Mouse (Mus musculus) limb, embryonic 14.5 days (tissue): ENCODE measurements at regions not wholly inside any gene's neighbourhood (a gene's known extent, or its start where the extent isn't known, plus 50 kb on each side); places are given as distances from the start of the nearest gene placed in this dataset.

ENCODE experiments used
- ATAC-seq: fragments of 200-750 bp; cut with Nextera tagmentation; 2 replicates; pipeline ENCODE4 v1.8.0; 2017; ENCODE audit warnings: low read depth, moderate number of reproducible peaks, moderate TSS enrichment; ENCODE audit not compliant: low FRiP score
- DNase-seq: peaks from one replicate; pipeline ENCODE4 v3.0.0-alpha.2; 2015; ENCODE audit warnings: low spot score
- H3K27ac ChIP-seq: fragments of 300-500 bp; sonication (generic); replicated peaks from 2 replicates; pipeline ENCODE4 v1.5.1; 2014; ENCODE audit warnings: low read depth, mild to moderate bottlenecking, low read length, moderate library complexity, mixed read lengths
- H3K27me3 ChIP-seq: fragments of 300-500 bp; sonication (generic); 2 replicates; pipeline ENCODE4 v1.6.1; 2014; ENCODE audit warnings: low read length, mixed read lengths; ENCODE audit not compliant: control insufficient read depth, insufficient read depth
- H3K36me3 ChIP-seq: fragments of 300-500 bp; sonication (generic); 2 replicates; pipeline ENCODE4 v1.6.1; 2014; ENCODE audit warnings: mild to moderate bottlenecking, low read length, moderate library complexity, mixed read lengths; ENCODE audit not compliant: control insufficient read depth, insufficient read depth
- H3K4me1 ChIP-seq: fragments of 300-500 bp; sonication (generic); 2 replicates; pipeline ENCODE4 v1.6.1; 2014; ENCODE audit warnings: antibody characterized with exemption, low read length, mixed read lengths; ENCODE audit not compliant: control insufficient read depth, insufficient read depth
- H3K4me2 ChIP-seq: fragments of 300-500 bp; sonication (generic); replicated peaks from 2 replicates; pipeline ENCODE4 v1.6.1; 2014; ENCODE audit warnings: low read depth, mild to moderate bottlenecking, low read length, moderate library complexity; ENCODE audit not compliant: severe bottlenecking
- H3K4me3 ChIP-seq: fragments of 300-500 bp; sonication (generic); replicated peaks from 2 replicates; pipeline ENCODE4 v1.5.1; 2014; ENCODE audit warnings: low read length
- H3K9ac ChIP-seq: fragments of 300-500 bp; sonication (generic); 2 replicates; pipeline ENCODE4 v1.6.1; 2014; ENCODE audit warnings: mild to moderate bottlenecking, low read depth, low read length, moderate library complexity; ENCODE audit not compliant: severe bottlenecking
- H3K9me3 ChIP-seq: fragments of 300-500 bp; sonication (generic); 2 replicates; pipeline ENCODE4 v1.6.1; 2016; ENCODE audit warnings: low read length; ENCODE audit not compliant: control insufficient read depth
- POLR2A ChIP-seq: fragments of 200-500 bp; IDR thresholded peaks from 2 replicates; pipeline ENCODE4 v1.8.0; 2012; ENCODE audit warnings: inconsistent platforms, mild to moderate bottlenecking, moderate library complexity, borderline replicate concordance; ENCODE audit not compliant: insufficient read depth, insufficient read length; ENCODE audit errors: extremely low read depth
- WGBS: fragments of 180-500 bp; shearing (Covaris S2); extraction: QIAGEN DNeasy Blood & Tissue Kit; methylation state at CpG from one replicate; pipeline ENCODE4 v1.1.7; 2014; 5-methylcytosine and 5-hydroxymethylcytosine counted together

GRCm38 (mm10) chr17:61018647-61019046 lies 1862.5 kb downstream of the Efna5 start:
- Histone ChIP-seq H3K4me2 (no peak overlapping the region), H3K36me3 (no peaks in the 10 kb centered on the region), H3K27me3 (no peaks in the 10 kb centered on the region), H3K9me3 (no peaks in the 10 kb centered on the region), H3K4me3 (no peak overlapping the region), H3K27ac (no peak overlapping the region), H3K9ac (no peak overlapping the region), H3K4me1 (no peaks in the 10 kb centered on the region)
- ATAC-seq: no peak
- 85% methylated on average over 4 of the region's 4 CpGs for WGBS
- no peak for DNase-seq
- TF ChIP-seq POLR2A: no peak
